Mouse (Mus musculus): ENCODE measurements around the gene Cbx5. TPM values are rescaled to one million over a fixed set of nuclear protein-coding genes. Genes with fewer than 3 reads are reported as not detected.

Cbx5 gene
- 32.2 to 34.6 TPM (median 33.5 TPM) in 4 replicates for total RNA-seq (2023)

GRCm38 (mm10) chr15:103239685-103240159 is at the start of gene Cbx5:
Cbx5 (minus strand) TSS chr15:103239816.

GRCm38 (mm10) chr15:103272419-103273279 is 33.0 kb upstream of the Cbx5 start, which contains the start of gene Copz1:
Copz1 (plus strand) TSS chr15:103272714.

GRCm38 (mm10) chr15:103257790-103258728 is 18.4 kb upstream of the Cbx5 start, which contains the start of gene Nfe2:
Nfe2 (minus strand) TSS chr15:103258403.

GRCm38 (mm10) chr15:103240160-103241028 is 778 bp upstream of the Cbx5 start, which contains the start of gene Hnrnpa1:
Hnrnpa1 (plus strand) TSS chr15:103240432.

GRCm38 (mm10) chr15:103167042-103167615 is 72.5 kb downstream of the Cbx5 start, which contains the start of gene Smug1:
Smug1 (minus strand) TSS chr15:103167092.

Other genes starting within 250 kb of the Cbx5 start
- gene Hoxc8, start 249.2 kb downstream of the Cbx5 start, total RNA-seq (2023), result not detected in 4 replicates
- not detected in 4 replicates for gene Hoxc6, start 241.6 kb downstream of the Cbx5 start, total RNA-seq (2023)
- gene Hoxc4, start 220.9 kb downstream of the Cbx5 start, total RNA-seq (2023), result not detected in 4 replicates
- 4.7 to 8.7 TPM (median 7.1 TPM) in 4 replicates for gene Smug1, start 72.7 kb downstream of the Cbx5 start, total RNA-seq (2023)
- 575 to 644 TPM (median 612 TPM) in 4 replicates for gene Hnrnpa1, start 616 bp upstream of the Cbx5 start, total RNA-seq (2023)
- gene Nfe2, start 18.6 kb upstream of the Cbx5 start, total RNA-seq (2023), result 0.49 to 1.3 TPM in 2 of 4 replicates, not detected in the others
- gene Copz1, start 32.9 kb upstream of the Cbx5 start, total RNA-seq (2023), result 73.8 to 84.0 TPM (median 78.4 TPM) in 4 replicates
- not detected in 4 replicates for gene Gpr84, start 70.8 kb upstream of the Cbx5 start, total RNA-seq (2023)
- gene Zfp385a, start 100.3 kb upstream of the Cbx5 start, total RNA-seq (2023), result 20.9 to 25.5 TPM (median 24.3 TPM) in 4 replicates
- gene Itga5, start 126.9 kb upstream of the Cbx5 start, total RNA-seq (2023), result 0.37 to 0.75 TPM (median 0.56 TPM) in 3 of 4 replicates, not detected in the other
- not detected in 4 replicates for gene Gtsf1, start 190.7 kb upstream of the Cbx5 start, total RNA-seq (2023)
- gene Gtsf2, start 208.7 kb upstream of the Cbx5 start, total RNA-seq (2023), result not detected in 4 replicates
- 259 to 267 TPM (median 264 TPM) in 4 replicates for gene Nckap1l, start 214.0 kb upstream of the Cbx5 start, total RNA-seq (2023)